Mouse (Mus musculus): Measurements from ENCODE around the gene 9930022D16Rik.

The 9930022D16Rik gene

DNA sequence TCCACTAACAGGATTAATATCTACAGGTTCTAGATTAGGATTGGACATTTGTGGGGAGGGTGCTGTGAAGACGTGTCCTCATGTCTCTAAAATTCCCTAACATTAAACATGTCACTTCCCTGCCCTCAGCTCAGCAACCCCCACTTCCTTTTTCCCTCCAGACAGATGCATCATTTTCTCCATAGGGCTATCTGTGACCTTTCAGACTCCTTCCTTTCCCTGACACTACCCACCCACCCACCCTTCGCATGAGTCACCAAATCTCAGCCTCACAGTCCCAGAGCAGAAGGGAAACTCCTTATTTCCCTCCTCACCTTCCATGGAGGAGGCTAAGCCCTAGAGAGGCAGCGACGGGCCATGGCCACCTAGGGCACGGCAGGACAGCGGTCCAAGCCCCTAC lies at the start of gene 9930022D16Rik:
Gene 9930022D16Rik, plus strand, starts transcription at position 301 of the 400 bp plus-strand sequence.
- in situ Hi-C loops (cut with MboI; ENCODE audit: low sequenced_read_pairs) = no loop called here

DNA sequence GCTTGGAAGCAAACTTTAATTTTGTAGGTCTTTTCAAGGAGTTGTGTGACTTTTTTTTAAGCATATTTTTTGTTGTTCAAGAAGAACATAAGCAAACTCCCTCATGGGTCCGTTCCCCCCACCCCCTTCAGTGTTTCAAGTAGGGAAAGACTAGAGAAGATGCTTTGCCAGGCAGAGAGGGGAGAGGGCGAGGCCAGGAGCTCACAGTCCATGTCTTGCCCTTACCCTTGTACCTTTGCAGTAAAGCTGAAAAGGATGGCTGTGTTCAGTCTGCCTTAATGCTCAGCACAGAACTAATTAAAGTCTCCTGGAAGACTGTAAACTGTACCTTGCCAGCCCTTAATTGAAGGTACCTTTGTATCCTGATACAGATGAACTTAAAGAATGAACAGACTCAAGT lies 49.4 kb upstream of the 9930022D16Rik start:
- in situ Hi-C loops (cut with MboI; ENCODE audit: low sequenced_read_pairs) = no loop called here

DNA sequence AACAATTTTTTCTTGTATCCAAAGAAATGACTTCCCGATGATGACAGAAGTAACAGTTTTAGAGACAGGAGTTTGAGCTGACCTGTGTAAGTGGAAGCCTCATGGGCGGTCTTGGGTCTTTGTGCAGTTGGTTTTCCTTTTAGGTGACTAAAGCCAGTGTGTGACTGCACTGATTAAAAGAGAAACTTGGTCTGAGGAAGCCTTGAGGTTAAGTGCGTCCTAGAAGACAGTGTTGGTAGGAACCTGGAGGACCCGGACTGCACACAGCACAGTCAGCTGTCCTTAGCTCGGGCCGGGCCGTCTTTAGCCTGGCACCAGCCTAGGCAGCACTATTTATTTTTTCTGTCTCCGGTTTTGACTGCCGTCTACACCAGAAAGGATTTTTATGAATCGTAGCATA lies 48.8 kb upstream of the 9930022D16Rik start:
- in situ Hi-C loops (cut with MboI; ENCODE audit: low sequenced_read_pairs) = no loop called here

DNA sequence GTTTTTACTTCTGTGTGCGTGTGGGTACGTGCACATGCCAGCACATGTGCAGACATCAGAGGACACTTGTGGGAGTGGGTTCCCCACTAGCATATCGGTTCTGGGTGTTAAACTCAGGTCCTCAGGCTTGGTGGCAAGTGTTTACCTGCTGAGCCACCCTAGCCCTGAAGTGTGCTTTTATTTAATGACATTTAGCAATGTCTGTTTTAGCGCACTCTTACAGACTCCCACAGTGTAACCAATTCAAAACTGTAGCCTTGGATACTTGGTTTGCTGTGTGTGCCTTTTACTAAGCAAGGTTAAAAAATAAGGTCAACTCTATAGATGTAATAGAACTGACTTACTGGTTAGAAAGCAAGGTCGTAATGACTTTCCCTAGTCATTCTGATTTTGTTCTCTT lies 47.9 kb upstream of the 9930022D16Rik start:
- in situ Hi-C loops (cut with MboI; ENCODE audit: low sequenced_read_pairs) = no loop called here

DNA sequence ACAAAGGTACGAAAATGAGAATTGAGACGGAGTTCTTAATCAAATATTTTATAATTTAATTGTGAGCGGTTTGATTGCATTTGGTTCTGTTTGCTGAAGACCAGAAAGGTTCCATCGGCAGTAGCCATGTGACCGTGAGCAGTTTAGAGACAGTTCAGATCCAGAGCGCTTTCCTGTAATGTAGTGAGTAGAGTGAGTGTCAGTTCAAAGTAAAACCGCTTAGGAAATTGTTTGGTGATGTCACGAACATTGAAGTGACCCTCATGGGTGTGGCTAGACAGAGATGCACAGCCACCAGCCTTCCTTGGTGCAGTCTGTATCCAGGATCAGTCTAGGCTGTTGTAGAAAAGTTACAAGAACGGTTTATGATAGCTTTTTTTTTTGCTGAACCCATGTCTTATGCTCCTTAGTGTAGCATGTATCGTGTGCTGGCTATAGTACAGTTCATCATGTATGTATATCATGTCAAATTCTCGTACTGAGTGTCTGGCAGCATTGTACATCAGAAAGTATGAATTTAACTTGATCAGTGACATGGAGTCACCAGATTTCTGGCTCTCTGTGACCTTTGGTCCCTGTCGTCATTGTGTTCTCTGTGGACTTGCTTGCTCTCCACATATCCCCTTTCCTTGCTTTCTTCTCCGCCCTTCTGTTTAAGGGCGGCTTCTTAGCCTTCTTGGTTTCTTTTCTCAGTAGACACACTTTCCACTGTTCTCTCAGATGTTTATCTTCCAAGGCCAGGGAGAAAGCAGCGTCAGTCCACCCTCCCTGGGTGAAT lies 46.7 kb upstream of the 9930022D16Rik start:
- in situ Hi-C loops (cut with MboI; ENCODE audit: low sequenced_read_pairs) = no loop called here

DNA sequence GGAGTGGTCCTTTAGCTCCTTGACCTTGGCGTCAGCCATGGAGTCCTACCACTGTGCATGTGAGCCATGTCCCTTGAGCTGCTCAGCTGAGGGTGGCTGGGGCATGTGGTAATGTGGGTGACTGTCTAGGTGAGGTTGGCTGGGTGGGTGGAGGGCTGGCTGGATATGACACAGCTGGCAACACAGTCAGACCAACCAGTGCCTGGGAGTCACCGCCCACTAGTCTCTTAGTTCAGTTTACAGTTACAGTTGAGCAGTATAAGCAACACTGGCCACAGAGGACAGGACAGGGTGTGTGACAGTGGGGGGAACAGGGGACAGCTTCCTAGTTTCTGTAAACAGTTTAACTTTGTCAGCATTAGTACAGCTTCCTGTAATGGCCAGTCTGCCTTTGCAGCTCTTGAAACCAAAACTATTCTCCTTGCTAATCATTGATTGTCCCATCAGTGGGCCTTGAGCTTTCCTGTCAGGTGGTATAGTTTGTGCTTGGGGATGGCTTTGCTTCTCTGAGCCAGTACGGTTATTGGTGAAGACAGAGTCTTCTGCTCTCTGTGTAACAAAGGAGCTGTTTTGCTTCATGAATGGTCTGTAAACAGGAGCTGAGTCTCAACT lies 44.6 kb upstream of the 9930022D16Rik start:
- in situ Hi-C loops (cut with MboI; ENCODE audit: low sequenced_read_pairs) = no loop called here

DNA sequence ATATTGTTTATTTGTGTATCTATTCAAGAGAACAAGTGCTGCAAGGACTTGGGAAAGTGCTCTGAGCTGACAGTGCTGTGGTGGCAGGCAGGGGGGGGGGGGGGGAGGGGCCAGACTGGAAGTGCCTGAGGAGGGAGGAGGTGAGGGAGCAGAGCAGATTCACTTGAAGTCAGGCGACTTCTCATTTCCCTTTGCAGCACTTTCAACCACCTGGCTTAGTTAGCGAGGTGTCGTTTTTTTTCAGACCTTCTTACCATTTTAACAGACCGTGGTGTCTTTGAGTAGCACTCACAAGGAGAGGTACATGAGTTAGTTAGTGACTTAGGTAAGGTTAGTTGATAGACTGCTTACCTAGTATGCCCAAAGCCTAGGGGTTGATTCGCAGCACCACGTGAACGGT lies 38.3 kb upstream of the 9930022D16Rik start:
- in situ Hi-C loops (cut with MboI; ENCODE audit: low sequenced_read_pairs) = no loop called here

DNA sequence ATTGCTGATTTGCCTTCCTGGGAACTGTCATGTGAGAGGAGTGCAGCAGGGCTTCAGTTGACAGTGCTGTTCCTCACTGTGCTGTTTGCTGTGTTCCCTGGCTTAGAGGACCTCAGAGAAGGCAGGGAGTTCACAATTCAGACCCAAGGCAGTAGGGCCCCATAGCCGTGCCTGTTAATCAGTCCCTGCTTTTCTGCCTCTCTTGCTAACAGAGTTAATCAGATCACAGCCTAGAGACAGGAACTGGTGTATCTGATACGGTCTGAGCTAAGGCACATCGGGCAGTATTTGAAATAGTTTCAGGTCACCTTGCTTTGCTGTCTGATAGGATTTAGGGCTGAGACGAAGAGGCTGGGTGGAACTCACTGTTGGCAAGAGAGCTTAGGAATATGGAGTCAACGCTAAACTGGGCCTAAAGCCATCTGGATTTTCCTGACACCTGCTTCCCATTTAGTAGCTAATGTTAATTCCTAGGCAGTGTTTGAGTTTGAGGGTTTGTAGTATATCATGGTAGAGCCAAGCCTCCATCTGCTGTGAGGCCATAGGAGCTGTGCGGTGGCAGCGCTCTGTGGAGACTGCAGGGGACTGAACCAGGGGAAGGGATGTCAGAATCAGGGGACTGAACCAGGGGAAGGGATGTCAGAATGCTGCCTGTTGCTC lies 37.1 kb upstream of the 9930022D16Rik start:
- in situ Hi-C loops (cut with MboI; ENCODE audit: low sequenced_read_pairs) = no loop called here

DNA sequence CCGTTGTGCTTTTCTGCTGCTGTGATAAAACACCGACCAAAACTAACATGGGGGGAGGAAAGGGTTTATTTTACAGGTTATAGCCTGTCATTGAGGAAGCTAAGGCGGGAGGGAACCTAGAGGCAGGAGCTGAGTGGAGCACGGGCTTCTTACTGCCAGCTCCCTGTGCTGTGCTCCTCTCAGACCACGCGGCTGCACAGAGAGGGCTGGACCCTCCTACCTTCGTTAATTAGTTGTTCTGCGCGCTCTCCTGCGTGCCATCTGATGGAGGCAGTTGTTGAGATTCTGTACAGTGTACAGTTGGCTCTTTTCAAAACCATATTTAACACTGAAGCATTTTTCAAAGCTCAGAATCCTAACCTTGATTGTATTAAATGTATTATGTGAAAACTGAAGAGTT lies 36.2 kb upstream of the 9930022D16Rik start:
- in situ Hi-C loops (cut with MboI; ENCODE audit: low sequenced_read_pairs) = no loop called here

DNA sequence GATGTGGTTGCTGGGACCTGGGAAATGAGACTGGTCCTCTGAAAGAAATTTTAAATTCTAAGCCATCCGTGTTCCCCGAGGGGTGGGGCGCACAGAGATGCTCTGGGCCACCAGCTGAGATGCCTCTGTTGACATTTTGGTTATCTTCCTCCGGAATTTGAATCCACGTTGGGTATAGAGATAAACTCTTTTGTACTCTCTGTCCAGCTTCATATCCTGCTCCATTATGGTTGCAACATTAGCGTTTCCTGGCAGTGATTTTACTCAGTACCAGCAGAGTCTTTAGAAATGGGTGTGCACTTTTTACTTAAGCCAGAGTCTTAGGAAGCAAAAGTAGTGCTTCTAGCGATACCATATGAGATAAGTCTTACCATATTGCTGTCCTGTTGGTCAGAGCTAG lies 35.7 kb upstream of the 9930022D16Rik start:
- in situ Hi-C loops (cut with MboI; ENCODE audit: low sequenced_read_pairs) = no loop called here

DNA sequence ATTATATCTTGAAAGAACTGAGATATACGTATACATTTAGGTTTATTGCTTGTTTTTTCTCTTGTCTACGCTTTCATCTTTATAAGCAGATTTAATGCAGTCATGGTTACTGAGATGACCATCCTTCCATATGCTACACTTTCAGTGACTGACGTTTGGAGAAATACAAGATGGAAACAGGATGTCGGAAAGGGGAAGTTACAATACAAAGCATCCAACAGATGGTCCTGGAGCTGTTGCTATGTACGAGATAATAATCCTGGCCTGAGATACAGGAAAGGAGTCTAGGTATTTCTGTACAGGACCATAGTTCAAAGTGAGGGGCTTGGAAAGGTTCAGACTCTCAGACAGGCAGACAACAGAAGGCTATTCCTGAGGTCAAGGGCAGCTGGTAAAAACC lies 33.1 kb upstream of the 9930022D16Rik start:
- in situ Hi-C loops (cut with MboI; ENCODE audit: low sequenced_read_pairs) = no loop called here

DNA sequence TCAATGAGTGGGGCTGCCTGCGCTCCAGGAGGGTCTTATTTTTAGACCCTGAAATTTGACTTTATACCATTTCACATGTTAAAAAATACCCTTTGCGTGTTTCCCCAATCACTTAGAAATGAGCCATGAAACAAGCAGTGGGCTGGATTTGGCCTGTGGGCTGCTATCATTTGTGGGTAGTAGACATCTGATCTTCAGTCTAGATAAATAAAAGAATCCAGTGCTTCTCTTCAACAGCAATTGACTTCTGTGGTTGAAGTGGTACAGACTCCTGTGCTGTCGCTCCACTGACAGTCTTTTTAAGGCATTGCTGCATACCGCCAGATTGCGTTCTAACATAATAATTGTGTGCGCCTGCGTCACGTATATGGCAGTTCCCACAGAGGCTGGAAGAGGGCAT lies 28.4 kb upstream of the 9930022D16Rik start:
- in situ Hi-C loops (cut with MboI; ENCODE audit: low sequenced_read_pairs) = no loop called here

DNA sequence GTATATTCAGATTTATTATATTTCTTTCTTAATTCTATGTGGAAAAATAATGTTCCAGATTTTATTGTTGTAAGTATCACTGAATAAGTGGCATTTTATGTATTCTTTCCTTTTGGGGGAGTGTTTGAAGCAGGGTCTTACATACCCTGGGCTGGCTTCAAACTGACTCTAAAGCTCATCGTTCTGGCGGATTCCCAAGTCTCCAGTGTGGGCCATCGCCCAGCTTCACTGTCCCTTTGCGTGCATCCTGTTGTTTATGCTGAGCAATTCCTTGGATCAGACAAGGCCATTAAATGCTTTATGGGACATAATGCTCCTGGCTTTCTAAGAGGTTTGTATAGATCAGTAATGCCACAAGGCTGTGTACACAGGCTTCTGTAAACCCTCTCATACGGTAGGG lies 24.7 kb upstream of the 9930022D16Rik start:
- in situ Hi-C loops (cut with MboI; ENCODE audit: low sequenced_read_pairs) = no loop called here

DNA sequence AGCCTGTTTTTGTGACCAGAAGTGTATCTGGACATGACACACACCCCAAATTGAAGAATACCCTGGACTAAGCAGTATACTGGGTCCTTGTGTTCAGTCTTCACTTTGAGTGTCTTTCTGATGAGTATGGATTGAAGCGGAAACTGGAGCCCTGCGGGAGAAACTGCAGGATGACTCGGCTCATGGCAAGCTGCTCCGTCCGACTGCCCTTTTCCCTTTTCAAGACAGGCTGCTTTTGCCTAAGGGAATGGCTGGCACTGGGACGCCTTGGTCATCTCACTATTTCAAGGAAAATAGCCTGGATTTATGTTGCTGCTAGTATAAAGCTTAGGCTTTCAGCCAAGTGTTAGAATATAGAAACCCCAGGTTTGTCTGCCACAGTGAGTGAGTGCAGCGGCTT lies 22.5 kb upstream of the 9930022D16Rik start:
- in situ Hi-C loops (cut with MboI; ENCODE audit: low sequenced_read_pairs) = no loop called here

DNA sequence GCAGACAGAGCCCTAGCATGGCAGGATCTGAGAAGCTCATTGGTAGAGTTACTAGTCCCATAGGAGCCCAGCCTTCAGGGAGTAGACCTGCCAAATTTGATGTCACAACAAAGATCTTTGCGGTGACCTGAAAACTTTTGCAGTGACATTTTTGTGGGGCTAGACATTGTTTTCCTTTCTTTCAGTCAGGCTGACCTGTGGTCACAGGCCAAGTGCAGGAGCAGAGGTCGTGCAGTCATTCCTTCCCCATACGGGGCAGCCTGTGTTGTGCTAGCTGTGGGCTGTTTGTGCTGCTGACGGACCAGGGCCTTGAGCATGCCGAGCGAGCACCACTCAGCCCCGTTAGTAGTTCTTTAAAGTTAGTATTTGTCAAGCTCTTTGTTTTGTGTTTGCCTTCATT lies 22.0 kb upstream of the 9930022D16Rik start:
- in situ Hi-C loops (cut with MboI; ENCODE audit: low sequenced_read_pairs) = no loop called here

DNA sequence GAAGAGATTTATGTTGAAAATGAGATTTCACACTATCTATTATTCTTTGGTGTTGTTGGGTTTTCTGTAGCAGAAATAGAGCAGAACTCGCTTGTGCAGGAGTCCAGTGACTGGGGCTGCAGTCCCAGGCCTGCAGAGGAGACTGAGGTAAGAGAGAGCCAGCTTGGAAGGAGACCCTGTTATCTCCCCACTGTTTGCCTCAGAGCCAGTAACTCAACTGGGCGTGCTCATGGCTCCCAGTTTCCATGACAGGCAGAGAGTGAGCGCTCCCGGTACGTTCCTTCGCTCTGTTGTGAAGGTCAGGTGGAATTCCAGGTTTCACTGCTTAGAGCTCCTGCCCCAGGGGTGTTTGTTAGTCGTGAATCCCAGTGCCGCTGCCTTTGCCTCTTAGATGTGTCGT lies 21.1 kb upstream of the 9930022D16Rik start:
- in situ Hi-C loops (cut with MboI; ENCODE audit: low sequenced_read_pairs) = no loop called here

DNA sequence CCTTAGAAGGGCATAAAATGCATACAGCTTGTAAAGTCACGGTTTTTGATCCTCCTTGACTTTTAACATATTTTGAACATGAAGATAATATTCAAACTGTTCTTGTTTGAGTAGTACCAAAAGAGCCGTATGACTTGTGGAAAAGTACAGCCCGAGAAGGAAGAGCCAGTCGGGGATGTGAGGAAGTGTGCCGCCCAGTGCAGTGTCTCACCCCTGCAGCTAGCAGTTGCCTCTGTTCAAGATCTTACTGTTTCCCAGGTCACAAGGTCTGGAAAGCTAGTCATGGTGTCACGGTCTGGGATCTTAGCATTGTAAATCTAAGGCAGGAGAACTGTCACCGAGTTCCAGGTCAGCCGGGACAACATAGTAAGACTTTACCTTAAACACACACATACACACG lies 19.0 kb upstream of the 9930022D16Rik start:
- in situ Hi-C loops (cut with MboI; ENCODE audit: low sequenced_read_pairs) = no loop called here

DNA sequence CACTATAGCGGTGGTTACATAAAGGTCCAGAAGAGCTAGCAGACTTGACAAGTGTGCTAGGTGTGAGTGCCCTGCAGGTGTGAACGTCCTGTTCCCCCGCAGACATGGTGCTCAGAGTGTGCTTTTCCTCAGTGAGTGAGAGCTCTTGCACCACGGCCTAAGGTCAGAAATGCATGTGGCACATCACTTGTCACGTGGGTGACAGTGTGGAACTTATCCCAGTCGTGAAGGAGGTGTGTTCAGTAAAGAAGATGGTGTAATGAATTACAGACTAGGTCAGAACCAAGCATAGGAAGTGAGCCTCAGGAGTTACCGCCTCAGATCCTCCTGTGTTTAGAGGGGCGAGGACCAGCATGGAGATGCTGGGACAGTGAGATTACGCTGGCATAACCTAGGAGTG lies 18.4 kb upstream of the 9930022D16Rik start:
- in situ Hi-C loops (cut with MboI; ENCODE audit: low sequenced_read_pairs) = no loop called here

DNA sequence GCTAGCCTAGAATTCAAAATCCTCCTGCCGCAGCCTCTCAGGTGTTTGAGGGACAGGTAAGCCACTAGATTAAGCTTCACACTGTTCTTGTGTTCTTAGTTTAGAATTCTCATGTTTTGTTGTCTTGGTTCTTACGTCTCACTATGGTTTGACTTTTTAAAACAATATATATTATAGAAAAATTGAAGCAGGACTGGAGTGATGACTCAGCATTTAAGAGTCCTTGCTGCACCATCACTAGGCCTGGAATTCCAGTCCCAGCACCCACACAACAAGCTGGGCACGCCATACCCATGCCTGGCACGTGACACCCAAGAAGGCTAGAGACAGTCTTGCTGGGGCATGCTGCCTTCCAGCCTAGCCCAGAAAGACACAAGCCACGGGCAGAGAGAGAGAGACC lies 7.3 kb upstream of the 9930022D16Rik start:
- in situ Hi-C loops (cut with MboI; ENCODE audit: low sequenced_read_pairs) = no loop called here

DNA sequence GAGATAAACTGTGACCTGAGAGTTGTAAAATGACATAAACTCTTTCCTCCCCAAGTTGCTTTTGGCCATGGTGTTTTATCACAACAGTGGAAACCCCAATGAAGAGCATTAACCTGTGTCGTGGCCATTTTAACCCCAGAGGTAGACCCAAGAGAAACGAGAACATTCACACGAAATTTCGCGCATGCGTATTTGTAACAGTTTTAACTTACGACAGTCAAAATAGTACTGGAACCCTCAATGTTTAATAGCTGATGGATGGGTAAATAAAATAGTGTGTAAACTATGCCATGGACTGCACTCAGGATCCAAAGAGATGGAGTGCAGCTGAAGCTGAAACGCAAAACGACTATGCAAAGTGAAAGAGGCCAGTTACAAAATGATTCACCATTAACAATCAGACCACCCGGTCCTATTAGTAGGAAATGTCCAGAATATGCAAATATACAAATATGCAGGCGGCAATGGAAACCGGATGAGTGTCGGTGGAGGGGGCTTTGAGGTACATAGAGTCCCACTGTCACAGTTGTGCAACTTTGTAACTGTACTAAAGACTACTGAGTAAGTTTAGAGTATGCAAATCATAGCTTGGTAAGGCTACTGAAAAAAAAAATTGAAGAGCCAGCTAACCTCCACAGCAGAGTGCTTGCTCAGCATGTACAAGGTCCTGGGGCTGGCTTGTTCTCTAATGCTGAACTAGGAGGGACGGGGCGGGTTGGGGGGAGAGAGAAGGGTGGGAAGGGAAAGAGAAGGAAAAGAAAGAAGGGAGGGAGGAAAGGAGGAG lies 3.3 kb upstream of the 9930022D16Rik start:
- in situ Hi-C loops (cut with MboI; ENCODE audit: low sequenced_read_pairs) = no loop called here

DNA sequence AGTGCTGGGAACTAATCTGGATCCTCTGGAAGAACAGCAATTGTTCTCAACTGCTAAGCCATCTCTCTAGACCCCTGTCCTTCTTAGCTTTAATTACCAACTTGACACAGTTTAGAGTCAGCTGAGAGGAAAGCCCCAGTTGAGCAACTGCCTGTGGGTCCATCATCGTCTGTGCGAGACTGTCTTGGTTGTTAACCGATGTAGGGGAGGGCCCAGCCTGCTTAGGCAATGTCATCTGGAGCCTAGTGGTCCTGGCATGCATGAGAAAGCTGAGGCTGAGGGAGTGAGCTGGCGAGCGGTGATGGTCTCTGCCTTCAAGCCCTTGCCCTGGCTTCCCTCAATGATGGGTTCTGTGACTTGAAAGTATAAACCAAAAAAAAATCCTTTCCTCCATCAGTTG lies 1.1 kb downstream of the 9930022D16Rik start:
- in situ Hi-C loops (cut with MboI; ENCODE audit: low sequenced_read_pairs) = no loop called here

Measured in CH12F3 (cell line).